Mouse (Mus musculus): ENCODE data around the gene 2610021A01Rik. TPM values are rescaled to one million over a fixed set of nuclear protein-coding genes. Genes with fewer than 3 reads are reported as not detected.
"Not testable (repeated sequence)": the region's sequence is repeated elsewhere in the genome, so short reads cannot be mapped to it uniquely, and the experiment has no call there.

2610021A01Rik gene
- polyA plus RNA-seq, 1 experiment = 1.5 TPM

DNA sequence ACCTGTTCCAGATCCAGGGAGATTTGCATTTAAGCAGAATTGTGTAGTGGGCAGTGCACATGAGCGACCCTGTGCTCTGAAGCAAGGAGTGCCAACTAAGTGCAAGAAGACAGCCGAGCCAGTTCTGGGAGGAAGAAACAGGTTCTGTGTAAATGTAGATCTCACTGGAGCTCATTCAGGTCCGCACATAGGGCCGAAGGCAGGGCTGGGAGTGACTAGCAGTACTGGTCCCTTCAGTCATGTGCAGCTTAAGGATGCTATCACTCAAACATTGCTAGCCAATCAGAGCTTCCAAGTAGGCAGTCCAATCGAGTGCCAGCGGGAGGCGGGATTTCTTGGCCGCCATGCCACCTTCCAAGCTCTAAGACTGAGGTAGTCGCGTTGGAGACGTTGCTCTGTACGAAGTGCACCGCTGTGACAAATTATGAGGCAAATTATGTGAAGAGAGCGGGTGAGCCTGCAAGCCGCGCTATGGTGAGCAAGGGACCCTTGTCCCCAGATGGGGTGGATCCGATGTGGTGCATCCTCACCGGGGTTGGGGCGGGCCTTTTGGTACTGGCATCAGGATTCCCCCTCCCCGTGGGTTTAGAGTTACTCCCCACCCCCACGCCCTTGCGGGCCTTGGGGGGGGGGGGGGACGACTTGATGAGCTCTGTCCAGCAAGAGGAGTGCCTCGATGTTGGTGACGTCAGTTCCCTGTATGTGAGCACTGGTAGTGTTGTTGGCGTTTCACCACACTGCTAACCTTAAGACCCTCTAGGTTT lies 34.4 kb downstream of the 2610021A01Rik start:
- no peak overlapping the region for H3ac ChIP-seq (ENCODE audit: control insufficient read depth, insufficient read length)
- TF ChIP-seq E2F4 (IDR thresholded peaks at IDR 0.05; ENCODE audit: insufficient read depth) (no peak), SRF (IDR thresholded peaks at IDR 0.05; ENCODE audit: control insufficient read depth, insufficient read length, low read depth) (no peak), USF1 (IDR thresholded peaks at IDR 0.05; ENCODE audit: low read depth) (peak; percentile 80), POLR2AphosphoS2 (IDR thresholded peaks at IDR 0.05; ENCODE audit: insufficient read length, low read depth) (peak; percentile 28), POLR2A (IDR thresholded peaks at IDR 0.05; ENCODE audit: insufficient read length, low read depth) (peak; percentile 55), MYOG (IDR thresholded peaks at IDR 0.05; ENCODE audit: control insufficient read depth in 1 of 3, insufficient read depth in 1 of 3, insufficient read length in 2 of 3, low read depth in 2 of 3) (no peak), REST (IDR thresholded peaks at IDR 0.05; ENCODE audit: insufficient read depth, insufficient read length) (peak; percentile 62), CEBPB (IDR thresholded peaks at IDR 0.05; ENCODE audit: insufficient read depth, poor library complexity, severe bottlenecking) (no peak)
- H3K27me3 ChIP-seq (ENCODE audit: control insufficient read depth, insufficient read depth, insufficient read length) = no peaks in the 10 kb centered on the region
- H3K79me2 ChIP-seq (ENCODE audit: control insufficient read depth, insufficient read depth) = no peaks in the 10 kb centered on the region
- H3K36me3 ChIP-seq (ENCODE audit: control insufficient read depth, insufficient read depth) = no peaks in the 10 kb centered on the region
- peak overlapping the region; percentile 94 for H3K4me2 ChIP-seq (ENCODE audit: low read depth)
- H3K4me3 ChIP-seq = peak overlapping the region; percentile 42

DNA sequence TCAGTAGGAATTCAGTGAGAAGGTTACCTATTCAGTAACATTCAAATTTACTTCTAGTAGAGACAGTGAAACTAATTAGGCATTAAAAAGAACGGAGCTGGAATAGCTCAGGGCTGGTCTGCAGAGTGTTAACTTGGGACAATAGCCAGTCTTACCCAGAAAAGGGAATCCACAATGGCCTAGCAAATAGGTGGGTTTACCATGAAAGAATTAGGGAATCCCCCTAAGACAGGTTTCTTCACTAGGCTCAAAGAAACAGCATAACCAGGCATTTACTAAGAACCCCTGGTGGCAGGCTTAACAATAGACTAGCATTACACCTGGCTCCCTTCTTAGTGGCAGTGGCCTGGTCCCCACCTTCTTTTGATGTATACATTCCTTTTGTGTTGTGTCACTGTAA lies 75.3 kb downstream of the 2610021A01Rik start:
- not testable (repeated sequence) for H3K4me3 ChIP-seq; H3K79me2 ChIP-seq (ENCODE audit: control insufficient read depth, insufficient read depth); H3K27me3 ChIP-seq (ENCODE audit: control insufficient read depth, insufficient read depth, insufficient read length); H3K4me2 ChIP-seq (ENCODE audit: low read depth); H3ac ChIP-seq (ENCODE audit: control insufficient read depth, insufficient read length); H3K36me3 ChIP-seq (ENCODE audit: control insufficient read depth, insufficient read depth)

Other genes starting within 250 kb of the 2610021A01Rik start
- 2.8 TPM for gene AI987944, start 205.9 kb upstream of the 2610021A01Rik start, polyA plus RNA-seq (2012; fragmentation: generic; extraction: Trizol)
- gene Vmn2r57, start 150.5 kb upstream of the 2610021A01Rik start, polyA plus RNA-seq (2012; fragmentation: generic; extraction: Trizol) = 0.01 TPM
- gene Gm20449, start 99.8 kb upstream of the 2610021A01Rik start, polyA plus RNA-seq (2012; fragmentation: generic; extraction: Trizol) = not detected
- 0.59 TPM for gene AW146154, start 99.3 kb upstream of the 2610021A01Rik start, polyA plus RNA-seq (2012; fragmentation: generic; extraction: Trizol)
- 0.22 TPM for gene Gm6871, start 25.6 kb upstream of the 2610021A01Rik start, polyA plus RNA-seq (2012; fragmentation: generic; extraction: Trizol)
- gene Zfp788, start 34.0 kb downstream of the 2610021A01Rik start, polyA plus RNA-seq (2012; fragmentation: generic; extraction: Trizol) = 1.4 TPM